Mouse (Mus musculus): Measurements from ENCODE around the gene Srpr. TPM values are rescaled to one million over a fixed set of nuclear protein-coding genes. Genes with fewer than 3 reads are reported as not detected.

Gene Srpr
- polyA plus RNA-seq, 1 experiment from 2014 or later, result 117 TPM

DNA sequence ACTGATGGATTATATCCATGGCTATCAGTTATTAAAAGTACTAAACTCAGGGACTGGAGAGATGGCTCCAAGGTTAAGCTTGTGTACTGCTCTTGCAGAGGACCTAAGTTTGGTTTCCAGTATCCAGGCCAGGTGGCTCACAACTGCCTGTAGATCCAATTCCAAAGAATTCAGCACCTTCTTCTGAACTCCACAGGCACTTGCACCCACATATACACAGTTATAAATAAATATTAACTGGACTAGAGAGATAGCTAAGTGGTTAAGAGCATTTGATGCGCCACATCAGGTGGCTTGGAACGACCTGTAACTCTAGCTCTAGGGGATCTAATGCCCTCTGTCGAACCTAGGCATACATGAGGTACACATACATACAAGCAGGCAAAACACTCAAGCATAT is 28.7 kb downstream of the Srpr start:
- H3K4me2 ChIP-seq, result no peak overlapping the region
- no peaks in the 10 kb centered on the region for H3K27me3 ChIP-seq
- H3K36me3 ChIP-seq, result peaks cover 32% of the 10 kb centered on the region
- no peaks in the 10 kb centered on the region for H3K4me1 ChIP-seq
- H3K27ac ChIP-seq, result no peak overlapping the region
- no peaks in the 10 kb centered on the region for H3K9me3 ChIP-seq (replicated peaks)
- H3K4me3 ChIP-seq (replicated peaks), result no peak overlapping the region
- H3K9ac ChIP-seq, result no peak overlapping the region
- WGBS, result 90% methylated on average over 3 of the region's 3 CpGs
- no peak for ATAC-seq (replicated peaks; ENCODE audit: low FRiP score)

DNA sequence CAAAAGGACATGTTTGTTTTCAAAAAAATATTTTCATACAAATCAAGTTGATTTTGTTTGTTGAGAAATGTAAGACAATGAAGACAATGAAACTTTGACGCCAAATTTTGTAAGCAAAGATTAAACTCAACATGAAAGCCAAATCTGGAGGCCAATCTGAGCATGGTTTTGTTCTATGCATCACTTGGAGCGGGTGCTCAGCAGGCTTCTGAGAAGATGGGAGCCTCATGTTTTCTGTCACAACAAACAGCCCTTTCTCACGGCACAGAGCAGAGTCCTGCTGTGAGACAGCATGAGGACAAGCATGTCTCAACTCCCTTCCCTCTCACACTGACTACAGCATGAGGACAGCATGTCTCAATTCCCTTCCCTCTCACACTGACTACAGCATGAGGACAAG is 36.0 kb downstream of the Srpr start:
- no peaks in the 10 kb centered on the region for H3K9me3 ChIP-seq (replicated peaks)
- H3K4me3 ChIP-seq (replicated peaks), result no peak overlapping the region
- H3K27ac ChIP-seq, result no peak overlapping the region
- no peaks in the 10 kb centered on the region for H3K27me3 ChIP-seq
- ATAC-seq (replicated peaks; ENCODE audit: low FRiP score), result no peak
- no peak overlapping the region for H3K4me2 ChIP-seq
- 72% methylated on average over 3 of the region's 3 CpGs for WGBS
- no peak overlapping the region for H3K9ac ChIP-seq
- no peaks in the 10 kb centered on the region for H3K4me1 ChIP-seq
- H3K36me3 ChIP-seq, result peaks cover 28% of the 10 kb centered on the region

DNA sequence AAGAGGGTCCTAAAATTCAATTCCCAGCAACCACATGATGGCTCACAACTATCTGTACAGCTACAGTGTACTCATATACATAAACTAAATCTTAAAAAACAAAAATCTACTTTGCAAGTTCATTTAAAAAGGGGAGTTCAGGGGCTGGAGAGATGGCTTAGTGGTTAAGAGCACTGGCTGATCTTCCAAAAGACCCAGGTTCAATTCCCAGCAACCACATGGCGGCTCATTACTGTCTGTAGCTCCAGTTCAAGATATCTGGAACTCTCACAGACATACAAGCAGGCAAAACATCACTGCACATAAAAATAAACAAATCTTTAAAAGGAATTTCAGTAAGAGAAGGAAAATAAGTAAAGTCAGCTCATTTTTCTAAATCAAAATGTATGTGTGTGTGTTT is 38.4 kb downstream of the Srpr start:
- H3K27me3 ChIP-seq, result no peaks in the 10 kb centered on the region
- no peak overlapping the region for H3K4me2 ChIP-seq
- no peak overlapping the region for H3K27ac ChIP-seq
- WGBS, result 94% methylated on average over 1 of the region's 1 CpGs
- H3K4me1 ChIP-seq, result no peaks in the 10 kb centered on the region
- H3K36me3 ChIP-seq, result peaks cover 17% of the 10 kb centered on the region
- H3K9ac ChIP-seq, result no peak overlapping the region
- no peak overlapping the region for H3K4me3 ChIP-seq (replicated peaks)
- ATAC-seq (replicated peaks; ENCODE audit: low FRiP score), result no peak
- no peaks in the 10 kb centered on the region for H3K9me3 ChIP-seq (replicated peaks)

DNA sequence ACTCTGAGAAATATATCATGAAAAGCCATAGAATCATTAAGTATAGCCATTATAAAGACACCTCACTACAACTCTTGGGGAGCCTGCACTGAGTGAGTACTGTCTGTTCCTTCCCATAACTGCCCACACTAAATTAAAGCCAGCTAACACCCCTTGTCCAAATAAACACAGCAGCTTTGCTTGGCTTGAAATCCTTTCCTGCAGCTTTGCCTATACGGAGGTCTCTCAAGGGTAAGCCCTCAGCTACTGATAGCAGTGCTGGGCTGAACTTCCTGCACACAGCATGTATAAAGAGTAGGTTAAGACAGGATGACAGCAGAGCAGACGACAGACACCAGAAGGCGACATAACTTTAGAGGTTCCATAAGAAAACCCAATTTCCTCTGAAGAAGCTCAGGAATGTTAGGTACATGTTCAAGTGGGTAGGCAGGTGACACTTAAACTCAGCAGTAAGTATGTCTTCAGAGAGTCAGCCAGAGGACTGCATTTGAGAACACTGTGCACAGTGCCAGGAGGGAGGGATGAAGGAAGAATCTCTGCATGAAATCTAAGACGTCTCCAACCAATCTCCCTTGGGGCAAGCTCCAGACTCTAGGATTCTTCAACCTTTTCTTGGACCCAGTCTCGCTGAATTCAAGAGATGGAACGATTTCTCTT is 39.1 kb downstream of the Srpr start:
- H3K9ac ChIP-seq, result no peak overlapping the region
- ATAC-seq (replicated peaks; ENCODE audit: low FRiP score), result no peak
- H3K4me2 ChIP-seq, result no peak overlapping the region
- H3K36me3 ChIP-seq, result peaks cover 12% of the 10 kb centered on the region
- H3K4me3 ChIP-seq (replicated peaks), result no peak overlapping the region
- no peak overlapping the region for H3K27ac ChIP-seq
- H3K9me3 ChIP-seq (replicated peaks), result no peaks in the 10 kb centered on the region
- 66% methylated on average over 6 of the region's 6 CpGs for WGBS
- no peaks in the 10 kb centered on the region for H3K4me1 ChIP-seq
- H3K27me3 ChIP-seq, result no peaks in the 10 kb centered on the region

DNA sequence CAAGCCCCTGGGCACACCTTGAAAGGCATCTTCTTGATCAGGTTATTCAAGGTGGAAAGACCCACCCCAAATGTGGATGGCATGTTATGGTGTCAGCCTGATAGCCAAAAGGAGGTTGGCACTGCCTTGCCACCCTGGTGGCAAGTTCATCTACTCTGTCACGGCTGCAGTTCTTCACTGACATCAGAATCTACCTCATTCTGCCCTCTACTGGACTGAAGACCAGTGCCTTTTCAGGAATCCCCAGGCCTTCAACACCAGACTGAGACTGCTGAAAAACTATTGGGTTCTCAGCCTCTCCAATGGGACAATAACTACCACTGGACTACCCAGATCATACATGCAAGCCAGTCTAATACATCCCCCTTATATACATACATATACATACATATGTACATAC is 39.8 kb downstream of the Srpr start:
- WGBS, result 71% methylated on average over 1 of the region's 1 CpGs
- H3K27ac ChIP-seq, result no peak overlapping the region
- H3K36me3 ChIP-seq, result peaks cover 6% of the 10 kb centered on the region; the same call in 1 of the 2 replicates
- H3K4me2 ChIP-seq, result no peak overlapping the region
- ATAC-seq (replicated peaks; ENCODE audit: low FRiP score), result no peak
- no peaks in the 10 kb centered on the region for H3K9me3 ChIP-seq (replicated peaks)
- H3K27me3 ChIP-seq, result no peaks in the 10 kb centered on the region
- H3K4me3 ChIP-seq (replicated peaks), result no peak overlapping the region
- no peaks in the 10 kb centered on the region for H3K4me1 ChIP-seq
- H3K9ac ChIP-seq, result no peak overlapping the region

DNA sequence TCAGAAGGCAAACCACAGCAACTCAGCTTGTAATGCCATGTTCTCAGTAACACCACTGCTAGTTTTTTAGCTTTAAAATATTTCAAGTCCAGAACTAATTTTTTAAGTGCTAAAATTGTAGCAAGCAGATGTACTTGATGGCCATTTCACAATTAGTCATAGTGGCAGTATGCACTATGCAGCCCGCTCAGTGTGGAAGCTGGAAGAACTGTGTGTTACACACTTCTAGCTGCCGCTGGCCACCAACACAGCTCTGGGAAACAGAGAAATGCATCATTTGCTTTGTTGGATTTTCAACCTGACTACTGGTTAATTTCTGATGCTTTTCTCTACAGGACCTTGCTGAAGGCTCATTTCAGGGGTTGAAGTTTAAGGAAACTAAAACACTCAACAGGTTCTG is 47.4 kb downstream of the Srpr start:
- ATAC-seq (replicated peaks; ENCODE audit: low FRiP score), result no peak
- H3K4me3 ChIP-seq (replicated peaks), result no peak overlapping the region
- H3K36me3 ChIP-seq, result no peaks in the 10 kb centered on the region
- H3K9ac ChIP-seq, result no peak overlapping the region
- H3K27me3 ChIP-seq, result no peaks in the 10 kb centered on the region
- H3K27ac ChIP-seq, result no peak overlapping the region
- H3K4me1 ChIP-seq, result no peaks in the 10 kb centered on the region
- no peak overlapping the region for H3K4me2 ChIP-seq
- WGBS, result 88% methylated on average over 2 of the region's 2 CpGs
- no peaks in the 10 kb centered on the region for H3K9me3 ChIP-seq (replicated peaks)

DNA sequence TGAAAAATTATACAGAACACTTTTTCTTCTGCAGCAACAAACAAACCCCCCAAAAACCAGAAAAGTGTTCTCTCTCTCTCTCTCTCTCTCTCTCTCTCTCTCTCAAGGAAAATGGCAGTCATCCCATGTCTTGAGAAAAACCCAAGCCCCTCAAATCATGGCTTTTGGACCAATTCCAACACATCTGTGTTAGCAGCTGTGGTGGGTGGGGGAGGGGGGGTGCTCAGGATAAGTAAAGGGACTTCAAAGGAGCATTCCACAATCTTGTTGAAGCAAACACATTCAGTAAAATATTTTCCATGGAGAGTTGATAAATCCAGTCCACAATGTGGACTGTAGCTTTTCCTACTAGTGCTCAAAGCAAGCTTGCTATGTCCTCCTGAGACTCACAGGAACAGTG is 49.5 kb downstream of the Srpr start:
- no peak overlapping the region for H3K27ac ChIP-seq
- no peaks in the 10 kb centered on the region for H3K9me3 ChIP-seq (replicated peaks)
- no peak overlapping the region for H3K4me3 ChIP-seq (replicated peaks)
- no peaks in the 10 kb centered on the region for H3K27me3 ChIP-seq
- no peak for ATAC-seq (replicated peaks; ENCODE audit: low FRiP score)
- no peaks in the 10 kb centered on the region for H3K4me1 ChIP-seq
- H3K9ac ChIP-seq, result no peak overlapping the region
- no peaks in the 10 kb centered on the region for H3K36me3 ChIP-seq
- H3K4me2 ChIP-seq, result no peak overlapping the region

DNA sequence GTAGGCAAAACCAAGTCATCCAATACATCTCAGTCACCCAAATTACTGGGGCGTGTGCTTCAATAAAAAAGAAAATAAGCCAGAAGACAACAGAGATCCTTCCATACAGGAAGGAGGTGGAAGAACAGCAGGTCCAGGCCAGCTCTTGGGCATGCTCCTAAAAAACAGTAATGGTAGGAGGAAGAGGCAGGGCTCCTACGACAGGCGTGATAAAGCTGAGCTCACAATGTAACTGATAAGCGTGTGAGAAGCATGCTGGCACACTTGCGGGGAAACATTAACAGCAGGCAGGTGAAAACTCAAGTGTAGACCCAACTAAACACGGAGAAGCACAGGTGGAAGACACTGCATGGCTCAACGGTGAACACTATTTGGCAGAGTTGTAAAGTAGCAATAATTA is 57.4 kb downstream of the Srpr start:
- no peak overlapping the region for H3K27ac ChIP-seq
- H3K4me3 ChIP-seq (replicated peaks), result no peak overlapping the region
- no peak for ATAC-seq (replicated peaks; ENCODE audit: low FRiP score)
- no peaks in the 10 kb centered on the region for H3K4me1 ChIP-seq
- WGBS, result 91% methylated on average over 7 of the region's 7 CpGs
- H3K4me2 ChIP-seq, result no peak overlapping the region
- no peaks in the 10 kb centered on the region for H3K36me3 ChIP-seq
- H3K27me3 ChIP-seq, result no peaks in the 10 kb centered on the region
- no peaks in the 10 kb centered on the region for H3K9me3 ChIP-seq (replicated peaks)
- no peak overlapping the region for H3K9ac ChIP-seq

DNA sequence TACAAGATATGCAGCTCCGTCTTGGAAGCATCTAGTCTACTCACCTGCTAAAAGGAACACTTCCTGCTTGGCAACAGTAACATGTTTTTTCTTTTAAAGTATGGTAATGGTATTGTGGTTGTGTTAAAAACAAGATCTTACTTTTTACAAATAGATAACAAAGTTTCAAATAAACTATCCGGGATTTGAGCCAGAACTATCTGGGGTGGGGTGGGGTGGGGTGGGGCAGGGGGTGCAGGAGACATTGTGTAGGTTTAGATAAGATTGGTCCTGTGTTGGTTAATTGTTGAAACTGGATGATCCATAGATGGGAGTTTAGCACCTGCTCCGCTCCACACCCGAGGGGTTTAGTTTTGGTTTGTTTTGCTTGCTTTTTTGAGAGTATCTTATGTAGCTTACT is 62.4 kb downstream of the Srpr start:
- H3K9me3 ChIP-seq (replicated peaks), result no peaks in the 10 kb centered on the region
- H3K27ac ChIP-seq, result no peak overlapping the region
- H3K27me3 ChIP-seq, result no peaks in the 10 kb centered on the region
- H3K4me2 ChIP-seq, result no peak overlapping the region
- no peak overlapping the region for H3K9ac ChIP-seq
- 75% methylated on average over 4 of the region's 4 CpGs for WGBS
- H3K4me3 ChIP-seq (replicated peaks), result no peak overlapping the region
- no peak for ATAC-seq (replicated peaks; ENCODE audit: low FRiP score)
- no peaks in the 10 kb centered on the region for H3K36me3 ChIP-seq
- H3K4me1 ChIP-seq, result peaks cover 9% of the 10 kb centered on the region

DNA sequence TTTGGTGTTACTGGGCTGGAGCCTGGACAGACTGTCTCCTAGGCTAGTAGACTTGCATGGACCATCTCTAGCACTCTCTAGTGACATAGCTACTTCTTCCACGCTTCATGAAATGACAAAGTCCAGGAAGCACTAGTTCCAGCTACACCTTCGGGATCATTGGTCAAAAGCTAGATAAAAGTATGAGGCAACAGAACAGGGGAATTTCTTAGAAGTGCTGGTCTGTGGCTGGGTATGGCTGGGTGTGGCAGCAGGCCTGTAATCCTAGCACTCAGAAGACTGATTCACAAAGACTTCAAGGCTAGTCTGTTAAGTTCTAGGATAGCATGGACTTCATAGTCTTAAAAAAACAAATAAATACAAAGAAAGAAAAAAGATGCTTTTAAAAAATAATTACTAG is 63.5 kb downstream of the Srpr start:
- no peaks in the 10 kb centered on the region for H3K9me3 ChIP-seq (replicated peaks)
- peaks cover 11% of the 10 kb centered on the region for H3K4me1 ChIP-seq
- no peak overlapping the region for H3K27ac ChIP-seq
- 95% methylated on average over 2 of the region's 2 CpGs for WGBS
- no peak overlapping the region for H3K4me2 ChIP-seq
- H3K27me3 ChIP-seq, result no peaks in the 10 kb centered on the region
- no peak overlapping the region for H3K4me3 ChIP-seq (replicated peaks)
- H3K36me3 ChIP-seq, result no peaks in the 10 kb centered on the region
- no peak overlapping the region for H3K9ac ChIP-seq
- no peak for ATAC-seq (replicated peaks; ENCODE audit: low FRiP score)

DNA sequence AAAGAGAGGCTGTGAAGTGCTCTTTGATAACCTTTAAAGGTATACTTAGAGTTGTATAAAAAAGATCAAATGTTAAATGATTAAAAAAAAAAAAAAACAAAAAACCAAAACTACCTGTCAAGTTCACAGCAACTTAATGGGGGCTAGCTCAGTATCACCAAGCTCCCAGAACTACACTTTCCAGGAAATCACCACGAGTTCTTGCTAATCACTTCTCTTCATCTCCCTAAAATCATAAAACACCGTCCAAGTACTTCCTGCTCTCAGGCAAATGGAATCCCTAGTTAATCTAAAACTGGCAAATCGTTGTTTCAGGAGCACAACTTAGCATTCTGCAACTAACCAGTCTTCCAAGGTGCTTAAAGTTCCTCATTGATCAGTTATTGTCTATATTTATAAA is 64.5 kb downstream of the Srpr start:
- H3K27ac ChIP-seq, result no peak overlapping the region
- no peaks in the 10 kb centered on the region for H3K27me3 ChIP-seq
- H3K4me3 ChIP-seq (replicated peaks), result no peak overlapping the region
- H3K4me2 ChIP-seq, result no peak overlapping the region
- no peak overlapping the region for H3K9ac ChIP-seq
- H3K36me3 ChIP-seq, result 0 out of 2 replicates have a peak, but pooled peaks cover 2% of the 10 kb centered on the region
- H3K9me3 ChIP-seq (replicated peaks), result no peaks in the 10 kb centered on the region
- peaks cover 16% of the 10 kb centered on the region for H3K4me1 ChIP-seq
- ATAC-seq (replicated peaks; ENCODE audit: low FRiP score), result no peak
- WGBS, result 62% methylated on average over 3 of the region's 3 CpGs

DNA sequence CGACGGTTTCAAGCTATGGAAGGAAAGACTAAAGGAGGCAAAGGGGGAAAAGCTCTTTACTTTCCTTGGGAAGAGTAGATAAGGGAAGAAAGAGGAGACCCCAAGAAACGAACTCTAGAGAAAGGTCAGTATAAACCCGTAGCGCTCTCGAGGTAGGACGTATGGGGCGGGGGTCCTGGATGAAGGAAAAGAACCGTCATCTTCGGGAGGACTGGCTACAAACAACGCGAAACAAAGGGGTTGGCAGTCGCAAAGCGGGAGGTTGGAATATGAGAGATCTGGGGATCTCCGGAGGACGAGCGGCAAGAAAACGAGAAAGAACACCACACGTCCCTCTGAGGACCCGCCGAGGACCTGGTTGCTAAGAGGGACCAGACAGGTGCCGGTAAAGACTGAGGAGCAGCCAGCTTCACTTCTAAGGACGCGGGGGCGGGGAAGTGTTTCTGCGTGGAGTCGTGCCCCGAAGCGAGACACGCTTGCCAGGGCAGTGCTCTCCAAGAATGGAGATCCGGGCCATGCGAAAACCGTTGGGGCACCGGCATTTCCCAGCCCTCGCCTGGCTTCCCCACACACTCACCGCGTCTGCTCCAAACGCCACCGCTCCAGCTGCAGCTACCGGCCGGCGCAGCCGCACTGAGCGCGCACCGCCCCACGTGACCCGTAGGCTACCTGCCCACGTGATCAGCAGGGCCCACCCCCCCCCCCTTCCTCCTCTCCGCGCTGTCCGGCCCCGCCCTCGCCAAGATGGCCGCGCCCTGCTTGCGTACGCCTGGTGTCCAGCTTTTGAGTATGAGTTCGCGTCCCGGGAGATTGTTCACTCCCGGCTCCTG is 67.4 kb downstream of the Srpr start, which contains the start of the genes Fam118b and Rpusd4:
Gene Fam118b (minus strand): TSS at position 660 of the 830 bp plus-strand sequence.
Gene Rpusd4 (plus strand): TSS at position 720 of the 830 bp plus-strand sequence.
- H3K4me1 ChIP-seq, result peaks cover 16% of the 10 kb centered on the region
- peak within 1 kb of the TSS; percentile 89 for H3K4me2 ChIP-seq
- peaks cover 24% of the 10 kb centered on the region for H3K36me3 ChIP-seq
- no peaks in the 10 kb centered on the region for H3K9me3 ChIP-seq (replicated peaks)
- WGBS, result under 1% methylated on average over 58 of the region's 62 CpGs
- H3K27ac ChIP-seq, result peak within 1 kb of the TSS; percentile 63
- H3K9ac ChIP-seq, result peak within 1 kb of the TSS; percentile 65
- peak; percentile 97 for ATAC-seq (replicated peaks; ENCODE audit: low FRiP score)
- H3K4me3 ChIP-seq (replicated peaks), result peak within 1 kb of the TSS; percentile 85
- no peaks in the 10 kb centered on the region for H3K27me3 ChIP-seq

All from kidney, embryonic 15.5 days (tissue).